9 mouse cellular contexts compared by ENCODE assay signal in the genomic region with DNA sequence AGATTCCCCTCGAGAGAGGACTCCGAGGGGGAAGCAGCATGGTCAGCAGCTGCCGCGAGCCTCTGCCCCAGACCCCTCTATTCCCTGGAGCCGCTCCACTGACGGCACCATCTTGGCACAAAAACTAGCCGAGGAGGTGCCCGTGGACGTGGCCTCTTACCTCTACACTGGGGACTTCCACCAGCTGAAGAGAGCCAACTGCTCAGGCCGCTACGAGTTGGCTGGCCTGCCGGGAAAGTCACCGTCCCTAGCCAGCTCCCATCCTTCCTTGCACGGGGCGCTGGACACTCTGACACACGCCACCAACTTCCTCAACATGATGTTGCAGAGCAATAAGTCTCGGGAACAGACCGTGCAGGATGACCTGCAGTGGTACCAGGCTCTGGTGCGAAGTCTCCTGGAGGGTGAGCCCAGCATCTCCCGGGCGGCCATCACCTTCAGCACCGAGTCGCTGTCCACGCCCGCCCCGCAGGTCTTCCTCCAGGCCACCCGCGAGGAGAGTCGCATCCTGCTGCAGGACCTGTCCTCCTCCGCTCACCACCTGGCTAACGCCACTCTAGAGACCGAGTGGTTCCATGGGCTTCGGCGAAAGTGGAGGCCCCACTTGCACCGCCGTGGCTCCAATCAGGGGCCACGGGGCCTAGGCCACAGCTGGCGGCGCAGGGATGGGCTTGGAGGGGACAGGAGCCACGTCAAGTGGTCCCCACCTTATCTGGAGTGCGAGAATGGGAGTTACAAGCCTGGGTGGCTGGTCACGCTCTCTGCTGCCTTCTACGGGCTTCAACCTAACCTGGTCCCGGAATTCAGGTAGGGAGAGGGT. TPM values are rescaled to one million over a fixed set of nuclear protein-coding genes. Genes with fewer than 3 reads are reported as not detected.
A peak's percentile ranks its signal among the peaks of the same experiment; 100 is the strongest.
DNase-seq lines count a peak whose midpoint lies in the region; ATAC-seq and TF ChIP-seq lines count a peak whose summit lies in the region.
"Had no signal": no experiment of that assay in that cellular context is flagged by ENCODE, and none has a peak within 500 bp of the region (broad histone marks: within the 10 kb centered on the region; RNA-seq: fewer than 3 reads in every experiment).

No protein-coding gene starts in this region.

- peaks cover 19% of the 10 kb centered on the region for H3K27me3 ChIP-seq in intestine, embryonic 15.5 days (replicated peaks)
- H3K27me3 ChIP-seq in intestine, embryonic 16.5 days (replicated peaks; ENCODE audit: control insufficient read depth, insufficient read depth, low read length) = peaks cover 17% of the 10 kb centered on the region
- H3K27me3 ChIP-seq in hindbrain, embryonic 15.5 days = no peaks in the 10 kb centered on the region
- H3K27me3 ChIP-seq in midbrain, postnatal 0 days (ENCODE audit: insufficient read depth, low read length) = no peaks in the 10 kb centered on the region
- peaks cover 18% of the 10 kb centered on the region for H3K27me3 ChIP-seq in liver, embryonic 11.5 days (replicated peaks; ENCODE audit: control insufficient read depth, insufficient read depth, low read length)

- H3K4me2 ChIP-seq in intestine, embryonic 15.5 days (replicated peaks) = no peak overlapping the region
- H3K4me2 ChIP-seq in intestine, embryonic 16.5 days (ENCODE audit: low read depth, low read length) = no peak overlapping the region
- H3K4me2 ChIP-seq in hindbrain, embryonic 15.5 days = peak overlapping the region; percentile 79
- peak overlapping the region; percentile 93 for H3K4me2 ChIP-seq in midbrain, postnatal 0 days (ENCODE audit: low read depth, low read length, poor library complexity, severe bottlenecking)
- no peak overlapping the region for H3K4me2 ChIP-seq in liver, embryonic 11.5 days

- H3K4me1 ChIP-seq in intestine, embryonic 15.5 days (replicated peaks) = no peaks in the 10 kb centered on the region
- 0 out of 2 replicates have a peak, but pooled peaks cover 5% of the 10 kb centered on the region for H3K4me1 ChIP-seq in intestine, embryonic 16.5 days (ENCODE audit: control insufficient read depth, insufficient read depth, low read length)
- H3K4me1 ChIP-seq in hindbrain, embryonic 15.5 days (replicated peaks) = peaks cover 34% of the 10 kb centered on the region
- peaks cover 8% of the 10 kb centered on the region for H3K4me1 ChIP-seq in midbrain, postnatal 0 days (ENCODE audit: insufficient read depth, low read length)
- no peaks in the 10 kb centered on the region for H3K4me1 ChIP-seq in liver, embryonic 11.5 days (replicated peaks; ENCODE audit: control insufficient read depth, insufficient read depth, low read length)

- peak; percentile 2 for DNase-seq in adrenal gland, postnatal 36 days
- DNase-seq in embryo, embryonic 9.5 days (ENCODE audit: extremely low spot score) = peak; percentile 29
- DNase-seq in midbrain, postnatal 0 days (ENCODE audit: low spot score) = peak; percentile 4
- DNase-seq in gastrocnemius, postnatal 25 days = no peak
- DNase-seq in liver, embryonic 11.5 days (ENCODE audit: low spot score) = no peak

- H3K9me3 ChIP-seq in intestine, embryonic 15.5 days = no peaks in the 10 kb centered on the region
- H3K9me3 ChIP-seq in intestine, embryonic 16.5 days (ENCODE audit: control insufficient read depth, low read length) = no peaks in the 10 kb centered on the region
- no peaks in the 10 kb centered on the region for H3K9me3 ChIP-seq in hindbrain, embryonic 15.5 days
- no peaks in the 10 kb centered on the region for H3K9me3 ChIP-seq in midbrain, postnatal 0 days (ENCODE audit: low read length)
- no peaks in the 10 kb centered on the region for H3K9me3 ChIP-seq in liver, embryonic 11.5 days (ENCODE audit: control insufficient read depth, low read length)
- H3K9me3 ChIP-seq: heart, embryonic 13.5 days had no signal

- WGBS in intestine, embryonic 15.5 days = 18% methylated on average over 44 of the region's 44 CpGs
- WGBS in intestine, embryonic 16.5 days = 18% methylated on average over 44 of the region's 44 CpGs
- 10% methylated on average over 44 of the region's 44 CpGs for WGBS in hindbrain, embryonic 15.5 days
- 10% methylated on average over 44 of the region's 44 CpGs for WGBS in midbrain, postnatal 0 days
- WGBS in liver, embryonic 11.5 days = 21% methylated on average over 44 of the region's 44 CpGs

- H3K36me3 ChIP-seq in intestine, embryonic 15.5 days = no peaks in the 10 kb centered on the region
- H3K36me3 ChIP-seq in intestine, embryonic 16.5 days (ENCODE audit: control insufficient read depth, insufficient read depth, low read length) = no peaks in the 10 kb centered on the region
- H3K36me3 ChIP-seq in hindbrain, embryonic 15.5 days = no peaks in the 10 kb centered on the region
- H3K36me3 ChIP-seq in midbrain, postnatal 0 days (ENCODE audit: insufficient read depth, low read length) = no peaks in the 10 kb centered on the region
- H3K36me3 ChIP-seq in liver, embryonic 11.5 days (ENCODE audit: control insufficient read depth, insufficient read depth, low read length) = no peaks in the 10 kb centered on the region
- H3K36me3 ChIP-seq: heart, embryonic 13.5 days had no signal

- no peak; the same call in 1 of the 2 replicates for TF ChIP-seq CTCF in midbrain, postnatal 0 days (IDR thresholded peaks at IDR 0.05)

- no peak overlapping the region for H3K9ac ChIP-seq in intestine, embryonic 15.5 days
- H3K9ac ChIP-seq in intestine, embryonic 16.5 days (ENCODE audit: low read depth, low read length) = no peak overlapping the region
- peak overlapping the region; percentile 53 for H3K9ac ChIP-seq in hindbrain, embryonic 15.5 days
- peak overlapping the region; percentile 70 for H3K9ac ChIP-seq in midbrain, postnatal 0 days (replicated peaks; ENCODE audit: low read length, poor library complexity, severe bottlenecking)
- no peak overlapping the region for H3K9ac ChIP-seq in liver, embryonic 11.5 days (ENCODE audit: low read depth, low read length)
- H3K9ac ChIP-seq: heart, embryonic 13.5 days had no signal

- no peak overlapping the region for H3K27ac ChIP-seq in intestine, embryonic 15.5 days
- H3K27ac ChIP-seq in intestine, embryonic 16.5 days (ENCODE audit: low read length) = no peak overlapping the region
- peak overlapping the region; percentile 84; the same call in 1 of the 2 replicates for H3K27ac ChIP-seq in hindbrain, embryonic 15.5 days (replicated peaks)
- no peak overlapping the region for H3K27ac ChIP-seq in midbrain, postnatal 0 days (ENCODE audit: low read depth, low read length)
- no peak overlapping the region for H3K27ac ChIP-seq in liver, embryonic 11.5 days (ENCODE audit: low read depth, low read length)
- H3K27ac ChIP-seq: heart, embryonic 13.5 days had no signal

- H3K4me3 ChIP-seq in intestine, embryonic 15.5 days (replicated peaks) = no peak overlapping the region
- H3K4me3 ChIP-seq in intestine, embryonic 16.5 days (ENCODE audit: low read length) = no peak overlapping the region
- peak overlapping the region; percentile 56 for H3K4me3 ChIP-seq in hindbrain, embryonic 15.5 days
- peak overlapping the region; percentile 70 for H3K4me3 ChIP-seq in midbrain, postnatal 0 days (ENCODE audit: low read depth, low read length)
- H3K4me3 ChIP-seq in liver, embryonic 11.5 days (ENCODE audit: low read depth, low read length) = no peak overlapping the region

- peak; percentile 28; the same call in 1 of the 2 replicates for ATAC-seq in intestine, embryonic 15.5 days
- no peak for ATAC-seq in intestine, embryonic 16.5 days
- ATAC-seq in hindbrain, embryonic 15.5 days (ENCODE audit: low FRiP score, low read depth) = peak; percentile 21
- ATAC-seq in midbrain, postnatal 0 days (ENCODE audit: low FRiP score) = peak; percentile 7; the same call in 1 of the 2 replicates
- no peak for ATAC-seq in liver, embryonic 11.5 days (replicated peaks; ENCODE audit: low FRiP score)

RNA-seq across cellular contexts. Expression of gene Gpr158, which starts 1.2 kb away (rescaled TPM):
- polyA plus RNA-seq in intestine, embryonic 15.5 days (2015; fragmentation: Nextera tagmentation; extraction: Ambion mirVana) = 0.03 and 0.05 TPM in 2 replicates
- 0.02 TPM in 1 of 2 replicates, not detected in the other for polyA plus RNA-seq in intestine, embryonic 16.5 days (2015; fragmentation: Nextera tagmentation; extraction: Ambion mirVana)
- under 1 TPM; 0.66 to 0.86 TPM for total RNA-seq in adrenal gland, postnatal 36 days (2021)
- polyA plus RNA-seq in hindbrain, embryonic 15.5 days (2015; fragmentation: Nextera tagmentation; extraction: Ambion mirVana) = 3.8 and 4.1 TPM in 2 replicates
- total RNA-seq in midbrain, postnatal 0 days (2014; rRNA removed) = 19.4 and 19.7 TPM in 2 replicates
- polyA plus RNA-seq in midbrain, postnatal 0 days (2015; fragmentation: Nextera tagmentation; extraction: Ambion mirVana) = 3.9 and 4.1 TPM in 2 replicates
- under 1 TPM in 1 of 2 experiments, not detected in 1; 0.05 TPM for total RNA-seq in gastrocnemius, postnatal 25 days (2021)
- not detected in 2 replicates for polyA plus RNA-seq in liver, embryonic 11.5 days (2014; fragmentation: Nextera tagmentation; extraction: Ambion mirVana)
- polyA plus RNA-seq: heart, embryonic 13.5 days had no signal

Comparison
In these comparisons a context has a peak if more than half of its experiments do, and no peak if none do; other contexts are left out.
1. ATAC-seq: peak in intestine, embryonic 15.5 days (single experiment), hindbrain, embryonic 15.5 days (single experiment) and midbrain, postnatal 0 days (single experiment); none in intestine, embryonic 16.5 days (single experiment) and liver, embryonic 11.5 days (single experiment).
2. H3K4me2 ChIP-seq: peak in hindbrain, embryonic 15.5 days (single experiment) and midbrain, postnatal 0 days (single experiment); none in intestine, embryonic 15.5 days (single experiment), intestine, embryonic 16.5 days (single experiment) and liver, embryonic 11.5 days (single experiment).
3. H3K4me3 ChIP-seq: peak in hindbrain, embryonic 15.5 days (single experiment) and midbrain, postnatal 0 days (single experiment); none in intestine, embryonic 15.5 days (single experiment), intestine, embryonic 16.5 days (single experiment) and liver, embryonic 11.5 days (single experiment).
4. H3K9ac ChIP-seq: peak in hindbrain, embryonic 15.5 days (single experiment) and midbrain, postnatal 0 days (single experiment); none in intestine, embryonic 15.5 days (single experiment), intestine, embryonic 16.5 days (single experiment) and liver, embryonic 11.5 days (single experiment).
5. DNase-seq: peak in adrenal gland, postnatal 36 days (2 of 2), embryo, embryonic 9.5 days (single experiment) and midbrain, postnatal 0 days (single experiment); none in gastrocnemius, postnatal 25 days (single experiment) and liver, embryonic 11.5 days (single experiment).